Mouse (Mus musculus): ENCODE measurements at regions not wholly inside any gene's neighbourhood (a gene's known extent, or its start where the extent isn't known, plus 50 kb on each side); places are given as distances from the start of the nearest gene placed in this dataset.

- in situ Hi-C loops (cut with MboI; ENCODE audit: low pct_ligation_motif_present, low pct_unique_long_range_greater_than_20kb, low sequenced_read_pairs) (no loop called here), dilution Hi-C loops (cut with MboI; ENCODE audit: extremely low pct_ligation_motif_present, extremely low pct_unique_long_range_greater_than_20kb, low sequenced_read_pairs) (no loop called here)
- H3K4me2 ChIP-seq (ENCODE audit: insufficient read depth, low read depth, poor library complexity, severe bottlenecking) = no peak overlapping the region
- H3K36me3 ChIP-seq (replicated peaks in 1 of 2; ENCODE audit: control insufficient read depth in 1 of 2, insufficient read depth in 1 of 2, low read length in 1 of 2) = no peaks in the 10 kb centered on the region
- H3K27me3 ChIP-seq (replicated peaks) = no peaks in the 10 kb centered on the region
- no peaks in the 10 kb centered on the region for H3K79me2 ChIP-seq (replicated peaks; ENCODE audit: control insufficient read depth, extremely low read depth, insufficient read depth, poor library complexity, severe bottlenecking)
- no peak overlapping the region for H3K9ac ChIP-seq (ENCODE audit: insufficient read depth, low read depth)
- no peak for DNase-seq (ENCODE audit: extremely low read depth)
- H3K4me1 ChIP-seq (ENCODE audit: control insufficient read depth in 1 of 2, insufficient read depth in 2 of 2) = peaks cover 1 to 29% of the 10 kb centered on the region in 2 experiments; a peak in 3 of 4 replicates
- H3K27ac ChIP-seq (ENCODE audit: insufficient read depth, low read depth) = no peak overlapping the region
- no peaks in the 10 kb centered on the region for H3K9me3 ChIP-seq (replicated peaks; ENCODE audit: low read length)
- no peak overlapping the region for H3K4me3 ChIP-seq (replicated peaks in 1 of 3; ENCODE audit: low read depth in 2 of 3, low read length in 2 of 3, poor library complexity in 1 of 3)
- TF ChIP-seq NELFE (IDR thresholded peaks at IDR 0.05; ENCODE audit: low read depth, low read length) (no peak), CHD1 (IDR thresholded peaks at IDR 0.05; ENCODE audit: low read depth, low read length) (no peak)
Observed at GRCm38 (mm10) chr13:35395630-35396029, 264.0 kb upstream of the Cdyl start.

- no peak overlapping the region for H3K4me3 ChIP-seq (replicated peaks in 1 of 3; ENCODE audit: low read depth in 2 of 3, low read length in 2 of 3, poor library complexity in 1 of 3)
- dilution Hi-C loops (cut with MboI; ENCODE audit: extremely low pct_ligation_motif_present, extremely low pct_unique_long_range_greater_than_20kb, low sequenced_read_pairs) (no loop called here), in situ Hi-C loops (cut with MboI; ENCODE audit: low pct_ligation_motif_present, low pct_unique_long_range_greater_than_20kb, low sequenced_read_pairs) (no loop called here)
- DNase-seq (ENCODE audit: extremely low read depth) = no peak
- H3K27ac ChIP-seq (ENCODE audit: insufficient read depth, low read depth) = no peak overlapping the region
- H3K4me2 ChIP-seq (ENCODE audit: insufficient read depth, low read depth, poor library complexity, severe bottlenecking) = no peak overlapping the region
- no peak overlapping the region for H3K9ac ChIP-seq (ENCODE audit: insufficient read depth, low read depth)
- peaks cover 3 to 21% of the 10 kb centered on the region in 2 experiments; a peak in 3 of 4 replicates for H3K4me1 ChIP-seq (ENCODE audit: control insufficient read depth in 1 of 2, insufficient read depth in 2 of 2)
- H3K79me2 ChIP-seq (replicated peaks; ENCODE audit: control insufficient read depth, extremely low read depth, insufficient read depth, poor library complexity, severe bottlenecking) = no peaks in the 10 kb centered on the region
- H3K9me3 ChIP-seq (replicated peaks; ENCODE audit: low read length) = no peaks in the 10 kb centered on the region
- TF ChIP-seq RAD21 (IDR thresholded peaks at IDR 0.05; ENCODE audit: low read depth, low read length) (no peak), ZNF384 (IDR thresholded peaks at IDR 0.05; ENCODE audit: low read depth, low read length) (peak; percentile 61)
- no peaks in the 10 kb centered on the region for H3K36me3 ChIP-seq (replicated peaks in 1 of 2; ENCODE audit: control insufficient read depth in 1 of 2, insufficient read depth in 1 of 2, low read length in 1 of 2)
- no peaks in the 10 kb centered on the region for H3K27me3 ChIP-seq (replicated peaks)
Observed at GRCm38 (mm10) chr13:35397166-35397565, 262.5 kb upstream of the Cdyl start.

GRCm38 (mm10) chr13:35398192-35398591 is 261.4 kb upstream of the Cdyl start:
- no peak overlapping the region for H3K27ac ChIP-seq (ENCODE audit: insufficient read depth, low read depth)
- H3K4me3 ChIP-seq (replicated peaks in 1 of 3; ENCODE audit: low read depth in 2 of 3, low read length in 2 of 3, poor library complexity in 1 of 3) = no peak overlapping the region
- H3K9ac ChIP-seq (ENCODE audit: insufficient read depth, low read depth) = no peak overlapping the region
- H3K4me2 ChIP-seq (ENCODE audit: insufficient read depth, low read depth, poor library complexity, severe bottlenecking) = no peak overlapping the region
- H3K27me3 ChIP-seq (replicated peaks) = no peaks in the 10 kb centered on the region
- H3K4me1 ChIP-seq (ENCODE audit: control insufficient read depth in 1 of 2, insufficient read depth in 2 of 2) = peaks cover 3 to 11% of the 10 kb centered on the region in 2 experiments; a peak in 3 of 4 replicates
- in situ Hi-C loops (cut with MboI; ENCODE audit: low pct_ligation_motif_present, low pct_unique_long_range_greater_than_20kb, low sequenced_read_pairs) = no loop called here
- DNase-seq (ENCODE audit: extremely low read depth) = no peak
- no peaks in the 10 kb centered on the region for H3K36me3 ChIP-seq (replicated peaks in 1 of 2; ENCODE audit: control insufficient read depth in 1 of 2, insufficient read depth in 1 of 2, low read length in 1 of 2)
- dilution Hi-C loops (cut with MboI; ENCODE audit: extremely low pct_ligation_motif_present, extremely low pct_unique_long_range_greater_than_20kb, low sequenced_read_pairs) = no loop called here
- H3K9me3 ChIP-seq (replicated peaks; ENCODE audit: low read length) = no peaks in the 10 kb centered on the region
- H3K79me2 ChIP-seq (replicated peaks; ENCODE audit: control insufficient read depth, extremely low read depth, insufficient read depth, poor library complexity, severe bottlenecking) = no peaks in the 10 kb centered on the region
- TF ChIP-seq E2F4 (IDR thresholded peaks at IDR 0.05; ENCODE audit: insufficient replicate concordance, low read depth, low read length) (no peak), RCOR1 (conservative IDR thresholded peaks at IDR 0.05; ENCODE audit: low read depth, low read length) (no peak), POLR2AphosphoS2 (IDR thresholded peaks at IDR 0.05; ENCODE audit: low read depth, low read length) (no peak), RAD21 (IDR thresholded peaks at IDR 0.05; ENCODE audit: low read depth, low read length) (no peak), TBP (conservative IDR thresholded peaks at IDR 0.05; ENCODE audit: low read depth, low read length) (no peak), HCFC1 (IDR thresholded peaks at IDR 0.05; ENCODE audit: low read depth, low read length) (no peak), MYC (IDR thresholded peaks at IDR 0.05; ENCODE audit: low read depth, low read length) (no peak), EP300 (IDR thresholded peaks at IDR 0.05; ENCODE audit: low read length) (no peak), BHLHE40 (IDR thresholded peaks at IDR 0.05; ENCODE audit: low read depth, low read length) (no peak), ZMIZ1 (IDR thresholded peaks at IDR 0.05; ENCODE audit: low read depth, low read length) (no peak)

Measured in CH12.LX (cell line).